Mouse (Mus musculus) right cerebral cortex, postnatal 4 days (tissue): Measurements from ENCODE around the gene Rimbp3.

Experiments
- DNase-seq: peaks from one replicate; pipeline ENCODE4 v3.0.0-alpha.2; 2022

Gene Rimbp3

DNA sequence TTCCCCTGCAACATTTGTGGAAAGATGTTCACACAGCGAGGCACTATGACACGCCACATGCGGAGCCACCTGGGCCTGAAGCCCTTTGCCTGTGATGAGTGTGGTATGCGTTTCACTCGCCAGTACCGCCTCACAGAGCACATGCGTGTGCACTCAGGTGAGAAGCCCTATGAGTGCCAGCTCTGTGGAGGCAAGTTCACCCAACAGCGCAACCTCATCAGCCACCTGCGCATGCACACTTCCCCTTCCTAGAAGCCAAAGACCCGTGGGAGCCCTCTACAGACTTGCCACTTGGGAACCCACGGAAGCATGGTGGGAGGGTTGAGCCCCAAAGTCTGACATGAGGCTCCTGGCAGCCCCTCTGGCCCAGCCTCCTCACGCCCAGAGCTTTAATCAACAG is 50.5 kb downstream of the Rimbp3 start:
- no peak for DNase-seq

DNA sequence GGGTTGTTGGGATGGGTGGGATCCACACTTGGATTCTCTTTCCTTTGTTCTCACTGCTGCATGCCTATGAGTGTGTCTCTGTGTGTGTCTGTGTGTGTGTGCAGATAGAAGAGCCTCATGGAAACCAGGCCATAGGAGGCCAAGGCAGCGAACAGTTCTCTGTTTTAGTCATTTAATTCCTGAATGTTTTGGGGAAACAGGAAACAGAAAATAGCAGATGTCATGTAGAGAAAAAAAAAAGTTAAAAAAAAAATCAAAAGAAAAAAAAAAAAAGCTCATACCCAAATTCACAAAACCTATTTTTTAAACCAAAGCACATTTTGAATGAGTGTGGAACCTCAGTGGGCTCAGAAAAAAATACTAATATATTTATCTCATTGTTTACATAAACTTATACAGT is 52.9 kb downstream of the Rimbp3 start:
- DNase-seq, result no peak
